Mouse (Mus musculus) liver, postnatal 0 days (tissue): Measurements from ENCODE around the gene Pex19. TPM values are rescaled to one million over a fixed set of nuclear protein-coding genes. Genes with fewer than 3 reads are reported as not detected.

ENCODE experiments used
- ATAC-seq: fragments of 200-750 bp; cut with Nextera tagmentation; 2 replicates; pipeline ENCODE4 v1.8.0; 2017; ENCODE audit warnings: mild to moderate bottlenecking, moderate library complexity
- DNase-seq: peaks from one replicate; pipeline ENCODE4 v3.0.0-alpha.2; 2016
- H3K27ac ChIP-seq: fragments of 300-500 bp; sonication (generic); 2 replicates; pipeline ENCODE4 v1.5.1; 2014; ENCODE audit warnings: antibody characterized with exemption, moderate library complexity, mild to moderate bottlenecking, low read depth
- H3K27me3 ChIP-seq: fragments of 300-500 bp; sonication (generic); 2 replicates; pipeline ENCODE4 v1.6.1; 2014; ENCODE audit warnings: low read length, control low read depth, mixed read lengths; ENCODE audit not compliant: insufficient read depth
- H3K36me3 ChIP-seq: fragments of 300-500 bp; sonication (generic); replicated peaks from 2 replicates; pipeline ENCODE4 v1.6.1; 2014; ENCODE audit warnings: mild to moderate bottlenecking, control low read depth, low read length, moderate library complexity, mixed read lengths; ENCODE audit not compliant: insufficient read depth
- H3K4me1 ChIP-seq: fragments of 300-500 bp; sonication (generic); 2 replicates; pipeline ENCODE4 v1.6.1; 2014; ENCODE audit warnings: antibody characterized with exemption, mild to moderate bottlenecking, control low read depth; ENCODE audit not compliant: insufficient read depth
- H3K4me2 ChIP-seq: fragments of 300-500 bp; sonication (generic); 2 replicates; pipeline ENCODE4 v1.6.1; 2014; ENCODE audit warnings: low read depth, mild to moderate bottlenecking, low read length, moderate library complexity, mixed read lengths
- H3K4me3 ChIP-seq: fragments of 300-500 bp; sonication (generic); 2 replicates; pipeline ENCODE4 v1.5.1; 2014; ENCODE audit warnings: low read depth, low read length
- H3K9ac ChIP-seq: fragments of 300-500 bp; sonication (generic); replicated peaks from 2 replicates; pipeline ENCODE4 v1.6.1; 2014; ENCODE audit warnings: mild to moderate bottlenecking, moderate library complexity
- H3K9me3 ChIP-seq: fragments of 300-500 bp; sonication (generic); 2 replicates; pipeline ENCODE4 v1.6.1; 2016; ENCODE audit warnings: mild to moderate bottlenecking, control low read depth, low read length, mixed read lengths
- CTCF ChIP-seq: sonication (generic); IDR thresholded peaks from 2 replicates; pipeline ENCODE4 v1.5.1; 2016; ENCODE audit warnings: antibody characterized with exemption, low read depth
- EP300 ChIP-seq: IDR thresholded peaks from 2 replicates; pipeline ENCODE4 v1.6.1; 2016; ENCODE audit warnings: antibody characterized with exemption, low read depth, mild to moderate bottlenecking
- WGBS: fragments of 180-500 bp; shearing (Covaris S2); extraction: QIAGEN DNeasy Blood & Tissue Kit; methylation state at CpG from one replicate; pipeline ENCODE4 v1.1.7; 2014; ENCODE audit not compliant: insufficient replicate concordance; 5-methylcytosine and 5-hydroxymethylcytosine counted together
- polyA plus RNA-seq: library from polyadenylated mRNA; unstranded; fragments of >200 nt; fragmentation: Nextera tagmentation; extraction: Ambion mirVana; gene quantifications from 2 replicates; pipeline ENCODE4 v1.2.1, GENCODE M21; 2015

The Pex19 gene
- polyA plus RNA-seq, 1 experiment from 2014 or later: 91.7 TPM

GRCm38 (mm10) chr1:172116948-172117347 lies 9.6 kb upstream of the Pex19 start:
- Histone ChIP-seq H3K4me3 (no peak overlapping the region), H3K27me3 (no peaks in the 10 kb centered on the region), H3K4me2 (no peak overlapping the region), H3K27ac (no peak overlapping the region), H3K9ac (no peak overlapping the region), H3K9me3 (no peaks in the 10 kb centered on the region), H3K36me3 (peaks cover 95% of the 10 kb centered on the region), H3K4me1 (no peaks in the 10 kb centered on the region)
- ATAC-seq: no peak
- TF ChIP-seq EP300 (no peak), CTCF (no peak)
- 91% methylated on average over 5 of the region's 5 CpGs for WGBS
- no peak for DNase-seq

- ATAC-seq (no peak), DNase-seq (no peak)
- Histone ChIP-seq H3K4me1 (no peaks in the 10 kb centered on the region), H3K4me3 (no peak overlapping the region), H3K4me2 (no peak overlapping the region), H3K36me3 (peaks cover 88% of the 10 kb centered on the region), H3K27me3 (no peaks in the 10 kb centered on the region), H3K9ac (no peak overlapping the region), H3K9me3 (no peaks in the 10 kb centered on the region), H3K27ac (no peak overlapping the region)
- TF ChIP-seq CTCF (no peak), EP300 (no peak)
- 63% methylated on average over 6 of the region's 6 CpGs for WGBS
Measured at GRCm38 (mm10) chr1:172119100-172119499, 7.5 kb upstream of the Pex19 start.

- H3K9ac ChIP-seq: no peak overlapping the region
- 48% methylated on average over 3 of the region's 3 CpGs for WGBS
- ATAC-seq: 0 out of 2 replicates have a peak, but pooled peaks have one; percentile 40
- no peak for DNase-seq
- H3K4me2 ChIP-seq: no peak overlapping the region
- peaks cover 82% of the 10 kb centered on the region for H3K36me3 ChIP-seq
- H3K27me3 ChIP-seq: no peaks in the 10 kb centered on the region
- H3K4me3 ChIP-seq: no peak overlapping the region
- TF ChIP-seq EP300 (no peak), CTCF (peak; percentile 81)
- H3K4me1 ChIP-seq: no peaks in the 10 kb centered on the region
- no peaks in the 10 kb centered on the region for H3K9me3 ChIP-seq
- H3K27ac ChIP-seq: no peak overlapping the region
Measured at GRCm38 (mm10) chr1:172119720-172120119, 6.8 kb upstream of the Pex19 start.

- no peak for DNase-seq
- TF ChIP-seq EP300 (no peak), CTCF (no peak)
Measured at GRCm38 (mm10) chr1:172122671-172123070, 3.9 kb upstream of the Pex19 start.

GRCm38 (mm10) chr1:172124572-172124971 lies 2.0 kb upstream of the Pex19 start:
- WGBS: 67% methylated on average over 6 of the region's 6 CpGs
- ATAC-seq: no peak
- peaks cover 48% of the 10 kb centered on the region for H3K36me3 ChIP-seq
- H3K9ac ChIP-seq: no peak overlapping the region
- DNase-seq: no peak
- H3K4me3 ChIP-seq: no peak overlapping the region
- no peaks in the 10 kb centered on the region for H3K9me3 ChIP-seq
- no peak overlapping the region for H3K4me2 ChIP-seq
- H3K27me3 ChIP-seq: no peaks in the 10 kb centered on the region
- H3K4me1 ChIP-seq: peaks cover 8% of the 10 kb centered on the region
- no peak for TF ChIP-seq CTCF
- no peak for TF ChIP-seq EP300
- no peak overlapping the region for H3K27ac ChIP-seq

More at GRCm38 (mm10) chr1:172122671-172123070, 3.9 kb upstream of the Pex19 start:
- ATAC-seq: no peak
- Histone ChIP-seq H3K27ac (no peak overlapping the region), H3K36me3 (peaks cover 53% of the 10 kb centered on the region), H3K4me1 (peaks cover 4% of the 10 kb centered on the region), H3K27me3 (no peaks in the 10 kb centered on the region), H3K4me3 (no peak overlapping the region), H3K9me3 (no peaks in the 10 kb centered on the region), H3K4me2 (no peak overlapping the region), H3K9ac (no peak overlapping the region)
- 71% methylated on average over 2 of the region's 2 CpGs for WGBS

GRCm38 (mm10) chr1:172127487-172127886 lies 932 bp downstream of the Pex19 start:
- Histone ChIP-seq H3K9me3 (no peaks in the 10 kb centered on the region), H3K27ac (peak overlapping the region; percentile 92), H3K4me2 (peak overlapping the region; percentile 89), H3K36me3 (peaks cover 43% of the 10 kb centered on the region), H3K4me3 (peak overlapping the region; percentile 80), H3K4me1 (peaks cover 8% of the 10 kb centered on the region), H3K9ac (peak overlapping the region; percentile 90), H3K27me3 (no peaks in the 10 kb centered on the region)
- peak; percentile 65 for DNase-seq
- ATAC-seq: peak; percentile 69
- 0 out of 2 replicates have a peak, but pooled peaks have one; percentile 3 for TF ChIP-seq EP300
- no peak for TF ChIP-seq CTCF
- WGBS: 34% methylated on average over 5 of the region's 5 CpGs
